Mouse (Mus musculus) embryonic facial prominence, embryonic 15.5 days (tissue): ENCODE data around the gene Lrrc4c. TPM values are rescaled to one million over a fixed set of nuclear protein-coding genes. Genes with fewer than 3 reads are reported as not detected.

Experiments
- ATAC-seq: fragments of 200-750 bp; cut with Nextera tagmentation; 2 replicates; pipeline ENCODE4 v1.8.0; 2017; ENCODE audit warnings: low read depth, moderate TSS enrichment; ENCODE audit not compliant: insufficient number of reproducible peaks, low FRiP score, low TSS enrichment
- H3K27ac ChIP-seq: fragments of 300-500 bp; sonication (generic); replicated peaks from 2 replicates; pipeline ENCODE4 v1.5.1; 2015; ENCODE audit warnings: mild to moderate bottlenecking, inconsistent platforms
- H3K27me3 ChIP-seq: fragments of 300-500 bp; sonication (generic); 2 replicates; pipeline ENCODE4 v1.6.1; 2015; ENCODE audit warnings: inconsistent platforms
- H3K36me3 ChIP-seq: fragments of 300-500 bp; sonication (generic); 2 replicates; pipeline ENCODE4 v1.6.1; 2015; ENCODE audit warnings: mild to moderate bottlenecking, inconsistent platforms
- H3K4me1 ChIP-seq: fragments of 300-500 bp; sonication (generic); 2 replicates; pipeline ENCODE4 v1.6.1; 2015; ENCODE audit warnings: inconsistent platforms
- H3K4me2 ChIP-seq: fragments of 300-500 bp; sonication (generic); replicated peaks from 2 replicates; pipeline ENCODE4 v1.6.1; 2015; ENCODE audit warnings: mild to moderate bottlenecking, inconsistent platforms
- H3K4me3 ChIP-seq: fragments of 300-500 bp; sonication (generic); replicated peaks from 2 replicates; pipeline ENCODE4 v1.5.1; 2015; ENCODE audit warnings: mild to moderate bottlenecking, inconsistent platforms
- H3K9ac ChIP-seq: fragments of 300-500 bp; sonication (generic); 2 replicates; pipeline ENCODE4 v1.6.1; 2015; ENCODE audit warnings: inconsistent platforms
- H3K9me3 ChIP-seq: fragments of 300-500 bp; sonication (generic); replicated peaks from 2 replicates; pipeline ENCODE4 v1.6.1; 2016; ENCODE audit warnings: inconsistent platforms
- WGBS: fragments of 180-500 bp; shearing (Covaris S2); methylation state at CpG from one replicate; pipeline ENCODE4 v1.1.7; 2015; 5-methylcytosine and 5-hydroxymethylcytosine counted together
- polyA plus RNA-seq: library from polyadenylated mRNA; unstranded; fragments of >200 nt; fragmentation: Nextera tagmentation; extraction: Ambion mirVana; gene quantifications from 2 replicates; pipeline ENCODE4 v1.2.1, GENCODE M21; 2015

Gene Lrrc4c
- polyA plus RNA-seq, 1 experiment from 2014 or later: 2.1 TPM

DNA sequence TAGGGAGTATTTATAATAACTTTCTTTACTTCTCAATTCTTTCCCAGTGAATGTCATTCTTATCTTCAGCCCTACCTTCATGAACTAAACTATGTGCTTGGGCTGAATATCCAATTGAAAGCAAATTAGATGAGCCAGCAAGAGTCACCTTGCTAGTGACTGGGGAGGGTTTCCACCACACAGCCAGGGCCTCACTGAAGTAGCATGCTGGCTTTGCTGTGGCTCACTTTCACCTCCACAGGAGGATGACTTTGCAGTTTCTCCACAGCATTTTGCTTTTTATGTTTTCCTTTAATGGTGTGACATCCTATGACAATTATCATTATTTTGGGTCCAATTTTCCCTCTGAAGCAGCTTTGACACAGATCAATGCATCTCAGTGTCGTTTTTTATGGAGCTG lies 1000.0 kb downstream of the Lrrc4c start:
- Histone ChIP-seq H3K36me3 (no peaks in the 10 kb centered on the region), H3K9ac (no peak overlapping the region), H3K9me3 (no peaks in the 10 kb centered on the region), H3K27me3 (no peaks in the 10 kb centered on the region), H3K4me3 (no peak overlapping the region), H3K4me2 (no peak overlapping the region), H3K4me1 (no peaks in the 10 kb centered on the region), H3K27ac (no peak overlapping the region)
- ATAC-seq: no peak
- WGBS: 46% methylated on average over 1 of the region's 1 CpGs

DNA sequence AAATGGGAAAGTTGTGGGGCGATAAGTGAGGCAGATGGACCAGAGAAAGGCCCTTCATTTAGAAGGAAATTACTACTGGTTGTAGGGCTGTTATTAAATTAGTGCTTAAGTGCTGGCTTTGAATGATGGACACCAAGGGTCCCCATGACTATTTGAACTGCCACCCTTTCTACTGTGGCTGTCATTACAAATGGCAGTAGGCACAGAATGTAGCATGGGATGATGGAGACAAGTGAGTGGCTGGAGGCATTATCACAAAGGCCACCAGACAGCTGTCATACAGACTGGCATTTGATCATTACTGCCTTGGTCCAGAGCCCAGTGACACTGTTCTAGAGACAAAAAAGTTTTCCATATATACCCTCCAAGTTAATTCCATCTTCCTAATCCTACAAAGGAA lies 1000.6 kb downstream of the Lrrc4c start:
- 89% methylated on average over 1 of the region's 1 CpGs for WGBS
- Histone ChIP-seq H3K27ac (no peak overlapping the region), H3K9ac (no peak overlapping the region), H3K4me2 (no peak overlapping the region), H3K4me3 (no peak overlapping the region), H3K9me3 (no peaks in the 10 kb centered on the region), H3K4me1 (no peaks in the 10 kb centered on the region), H3K27me3 (no peaks in the 10 kb centered on the region), H3K36me3 (no peaks in the 10 kb centered on the region)
- ATAC-seq: no peak

DNA sequence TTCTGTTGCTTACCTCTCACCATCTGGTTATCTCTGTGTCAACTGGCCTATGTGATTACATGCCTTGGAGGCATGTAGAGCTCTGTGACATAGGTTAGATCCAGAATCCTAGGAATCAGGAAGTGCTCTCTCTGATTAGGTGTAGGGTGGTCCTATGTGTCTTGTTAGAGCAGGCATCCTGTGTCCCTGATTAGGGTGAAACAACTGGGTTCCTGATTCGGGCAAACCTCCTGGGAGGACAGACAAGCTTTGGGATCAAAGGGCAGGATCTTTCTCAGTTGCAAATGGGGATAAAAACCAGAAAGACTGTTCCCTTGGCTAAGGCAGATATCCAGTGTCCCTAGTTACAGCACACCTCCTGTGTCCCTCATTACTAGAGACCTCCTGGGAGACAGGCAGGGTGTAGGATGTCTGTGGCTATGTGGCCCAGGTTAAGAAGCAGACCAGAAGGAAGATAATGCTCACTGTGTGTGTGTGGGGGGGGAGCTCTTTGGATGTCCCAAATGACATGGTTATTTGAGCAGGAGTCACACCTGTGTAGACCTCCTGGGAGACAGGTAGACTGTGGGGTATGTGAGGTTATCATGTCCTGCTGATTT lies 1014.2 kb downstream of the Lrrc4c start:
- H3K9ac ChIP-seq: no peak overlapping the region
- H3K36me3 ChIP-seq: no peaks in the 10 kb centered on the region
- no peaks in the 10 kb centered on the region for H3K27me3 ChIP-seq
- H3K9me3 ChIP-seq: no peaks in the 10 kb centered on the region
- 28% methylated on average over 1 of the region's 1 CpGs for WGBS
- ATAC-seq: peak; percentile 79; the same call in 1 of the 2 replicates
- no peak overlapping the region for H3K4me3 ChIP-seq
- no peaks in the 10 kb centered on the region for H3K4me1 ChIP-seq
- H3K27ac ChIP-seq: no peak overlapping the region
- H3K4me2 ChIP-seq: no peak overlapping the region

DNA sequence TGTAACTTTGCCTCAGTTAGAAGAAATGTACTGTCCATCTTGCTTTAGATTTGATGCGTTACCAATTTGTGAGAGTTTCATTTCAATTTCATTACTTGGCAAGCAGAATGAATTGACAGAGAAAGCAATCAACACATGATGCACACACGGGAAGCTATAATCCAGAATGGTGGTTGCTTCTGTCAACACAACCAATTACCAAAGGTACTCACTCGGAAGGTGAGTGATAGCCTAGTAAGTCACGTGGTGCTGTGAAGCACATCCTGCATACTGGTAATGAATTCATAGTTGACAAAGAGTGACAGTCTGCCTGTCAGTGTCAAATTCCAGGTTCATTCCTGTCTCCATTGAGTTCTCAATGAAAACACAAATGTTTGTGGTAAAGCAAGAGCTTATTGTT lies 1021.7 kb downstream of the Lrrc4c start:
- H3K27me3 ChIP-seq: no peaks in the 10 kb centered on the region
- H3K27ac ChIP-seq: no peak overlapping the region
- H3K4me1 ChIP-seq: no peaks in the 10 kb centered on the region
- no peak overlapping the region for H3K4me2 ChIP-seq
- no peak for ATAC-seq
- H3K36me3 ChIP-seq: no peaks in the 10 kb centered on the region
- H3K9ac ChIP-seq: no peak overlapping the region
- no peaks in the 10 kb centered on the region for H3K9me3 ChIP-seq
- WGBS: 58% methylated on average over 4 of the region's 4 CpGs
- no peak overlapping the region for H3K4me3 ChIP-seq

DNA sequence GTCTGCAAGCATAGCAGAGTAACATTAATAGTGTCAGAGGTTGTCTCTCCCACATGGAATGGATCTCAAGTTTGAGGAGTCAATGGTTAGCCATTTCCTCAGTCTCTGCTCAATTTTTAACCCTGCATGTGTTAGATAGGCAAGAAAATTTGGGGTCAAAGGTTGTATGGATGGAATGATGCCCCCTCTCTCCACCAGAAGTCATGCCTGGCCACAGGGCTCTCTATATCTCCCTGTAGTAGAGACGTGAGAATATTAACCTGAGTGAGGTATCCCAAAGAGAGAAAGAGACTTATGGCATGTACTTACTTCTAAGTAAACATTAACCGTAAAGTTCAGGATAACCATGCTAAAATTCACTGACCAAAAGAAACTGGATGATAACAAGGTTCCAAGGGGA lies 1043.3 kb downstream of the Lrrc4c start:
- no peak overlapping the region for H3K27ac ChIP-seq
- WGBS: 80% methylated on average over 2 of the region's 2 CpGs
- no peak overlapping the region for H3K4me3 ChIP-seq
- no peaks in the 10 kb centered on the region for H3K4me1 ChIP-seq
- no peaks in the 10 kb centered on the region for H3K27me3 ChIP-seq
- H3K4me2 ChIP-seq: no peak overlapping the region
- H3K9me3 ChIP-seq: no peaks in the 10 kb centered on the region
- no peak for ATAC-seq
- H3K36me3 ChIP-seq: no peaks in the 10 kb centered on the region
- no peak overlapping the region for H3K9ac ChIP-seq

DNA sequence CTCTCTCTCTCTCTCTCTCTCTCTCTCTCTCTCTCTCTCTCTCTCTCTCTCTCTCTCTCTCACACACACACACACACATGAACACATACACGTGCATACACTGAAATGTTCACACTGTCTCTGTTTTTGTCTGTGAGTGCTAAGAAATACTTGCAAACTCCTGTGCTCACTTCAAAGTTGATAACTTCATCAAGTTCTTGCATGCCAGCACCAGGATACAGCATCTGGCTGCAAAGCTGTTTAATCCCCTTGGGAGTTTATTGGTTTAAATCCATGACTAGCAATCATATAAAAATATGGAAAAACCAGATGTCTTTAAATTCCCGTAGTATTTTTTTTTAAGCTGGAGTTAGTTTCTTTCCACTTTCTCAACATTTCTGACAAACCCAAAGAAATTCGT lies 1052.0 kb downstream of the Lrrc4c start:
- ATAC-seq: no peak
- H3K36me3 ChIP-seq: no peaks in the 10 kb centered on the region
- no peak overlapping the region for H3K4me3 ChIP-seq
- H3K4me2 ChIP-seq: no peak overlapping the region
- no peaks in the 10 kb centered on the region for H3K4me1 ChIP-seq
- no peak overlapping the region for H3K27ac ChIP-seq
- no peaks in the 10 kb centered on the region for H3K27me3 ChIP-seq
- 29% methylated on average over 3 of the region's 3 CpGs for WGBS
- no peak overlapping the region for H3K9ac ChIP-seq
- no peaks in the 10 kb centered on the region for H3K9me3 ChIP-seq

DNA sequence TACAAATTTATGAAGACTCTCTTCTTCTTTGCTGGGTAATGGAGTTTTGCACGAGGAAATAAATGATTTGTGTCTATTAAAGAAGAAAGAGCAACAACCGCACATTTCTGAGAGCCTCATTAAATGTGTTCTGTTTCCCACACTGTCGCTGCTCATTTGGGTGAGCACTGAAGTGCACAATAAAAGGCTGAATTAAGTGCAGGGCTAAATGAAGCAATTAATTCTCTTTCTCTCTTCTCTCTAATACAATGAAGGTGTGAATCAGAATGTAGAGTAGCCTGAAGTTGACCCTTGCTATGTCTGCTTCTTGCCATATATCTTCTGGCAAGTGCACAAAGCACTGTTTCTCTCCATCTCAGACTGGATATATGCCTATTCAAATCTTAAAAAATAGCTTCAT lies 1073.5 kb downstream of the Lrrc4c start:
- Histone ChIP-seq H3K27ac (no peak overlapping the region), H3K4me1 (no peaks in the 10 kb centered on the region), H3K27me3 (no peaks in the 10 kb centered on the region), H3K4me2 (no peak overlapping the region), H3K9ac (no peak overlapping the region), H3K4me3 (no peak overlapping the region), H3K9me3 (no peaks in the 10 kb centered on the region), H3K36me3 (no peaks in the 10 kb centered on the region)
- no peak for ATAC-seq
- 77% methylated on average over 3 of the region's 3 CpGs for WGBS

DNA sequence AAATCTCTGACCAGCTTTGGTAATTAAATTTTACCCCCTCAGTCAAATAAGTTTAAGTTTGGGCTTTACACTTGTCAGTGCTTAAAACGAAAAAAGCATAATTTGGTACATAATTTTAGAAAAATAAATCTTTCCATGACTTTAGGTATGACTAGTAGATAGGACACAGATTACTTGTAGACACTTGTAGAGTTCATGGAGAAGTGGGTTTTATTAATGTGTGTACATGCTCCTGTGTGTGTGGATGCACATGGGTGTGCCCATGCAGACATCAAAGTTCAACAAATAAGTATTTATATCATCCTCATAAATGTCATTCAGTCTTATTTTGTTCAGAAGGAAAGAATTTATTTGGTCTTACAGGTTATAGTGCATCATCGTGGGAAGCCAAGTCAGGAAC lies 1073.9 kb downstream of the Lrrc4c start:
- no peak overlapping the region for H3K27ac ChIP-seq
- H3K9ac ChIP-seq: no peak overlapping the region
- no peak overlapping the region for H3K4me2 ChIP-seq
- WGBS: 81% methylated on average over 2 of the region's 2 CpGs
- no peaks in the 10 kb centered on the region for H3K4me1 ChIP-seq
- no peaks in the 10 kb centered on the region for H3K27me3 ChIP-seq
- no peaks in the 10 kb centered on the region for H3K9me3 ChIP-seq
- H3K4me3 ChIP-seq: no peak overlapping the region
- ATAC-seq: no peak
- H3K36me3 ChIP-seq: no peaks in the 10 kb centered on the region

DNA sequence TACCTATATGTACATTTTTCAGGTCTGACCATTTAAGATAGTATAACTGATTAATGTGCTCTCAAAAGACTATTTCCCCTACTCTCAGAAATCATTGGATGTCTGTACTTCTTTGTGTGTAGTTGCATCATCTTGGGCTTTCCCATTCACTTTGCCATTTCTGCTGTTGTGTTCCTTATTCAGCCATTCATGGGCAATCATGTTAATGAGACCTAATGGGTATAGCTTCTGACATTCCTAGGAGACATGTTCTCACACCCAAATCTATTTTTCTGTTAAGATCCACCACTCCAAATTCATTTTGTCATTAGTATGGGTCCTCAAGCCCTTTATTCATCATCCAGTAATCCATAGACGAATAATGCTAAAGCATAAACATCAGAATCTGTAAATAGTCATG lies 1095.1 kb downstream of the Lrrc4c start:
- WGBS: 74% methylated on average over 1 of the region's 1 CpGs
- Histone ChIP-seq H3K27ac (no peak overlapping the region), H3K36me3 (no peaks in the 10 kb centered on the region), H3K4me1 (no peaks in the 10 kb centered on the region), H3K9ac (no peak overlapping the region), H3K9me3 (no peaks in the 10 kb centered on the region), H3K27me3 (no peaks in the 10 kb centered on the region), H3K4me3 (no peak overlapping the region), H3K4me2 (no peak overlapping the region)
- no peak for ATAC-seq

DNA sequence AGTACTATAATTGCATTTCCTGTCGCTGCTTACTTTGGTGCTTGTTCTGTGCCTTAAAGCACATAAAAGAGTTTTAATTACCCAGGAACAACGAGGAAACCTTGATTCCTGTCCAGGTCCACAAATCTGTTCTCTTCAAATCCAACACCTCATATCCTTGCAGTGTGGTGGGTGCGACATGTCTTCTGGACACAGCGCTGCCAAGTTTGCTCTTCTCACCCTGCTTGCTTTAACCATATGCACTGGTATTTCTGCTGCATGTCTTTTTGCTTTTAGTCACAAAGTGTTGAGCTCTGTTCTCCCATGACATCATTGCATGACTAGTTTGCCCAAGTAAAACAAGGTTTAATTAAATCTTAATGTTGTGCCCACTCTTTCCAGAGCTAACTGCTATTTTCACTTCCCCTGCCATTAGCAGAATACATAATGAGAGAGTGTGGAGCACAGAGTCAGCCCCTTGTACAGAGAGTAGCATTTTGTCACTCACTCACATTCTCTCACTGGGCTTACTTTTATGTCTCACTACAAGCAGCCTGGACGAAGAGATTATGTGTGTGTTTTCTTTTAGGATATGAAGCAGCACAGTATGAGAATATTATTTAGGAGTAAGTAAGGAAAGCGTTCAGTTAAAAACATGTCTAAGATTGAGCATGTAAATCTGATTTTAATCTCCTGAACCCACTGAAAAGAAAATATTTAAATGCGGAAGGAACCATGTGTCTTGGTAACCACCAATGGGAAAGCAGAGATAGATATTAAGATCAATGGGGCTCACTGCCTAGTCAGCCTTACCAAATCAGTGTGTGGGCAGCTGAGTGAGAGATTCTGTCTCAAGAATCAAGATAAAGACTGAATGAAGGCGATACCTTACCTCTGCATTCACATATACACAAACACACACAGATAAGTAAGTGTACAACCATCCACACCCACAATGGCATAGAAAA lies 1096.7 kb downstream of the Lrrc4c start:
- Histone ChIP-seq H3K4me2 (no peak overlapping the region), H3K4me3 (no peak overlapping the region), H3K27me3 (no peaks in the 10 kb centered on the region), H3K9ac (no peak overlapping the region), H3K9me3 (no peaks in the 10 kb centered on the region), H3K27ac (no peak overlapping the region), H3K36me3 (no peaks in the 10 kb centered on the region), H3K4me1 (no peaks in the 10 kb centered on the region)
- WGBS: 80% methylated on average over 8 of the region's 8 CpGs
- ATAC-seq: no peak

DNA sequence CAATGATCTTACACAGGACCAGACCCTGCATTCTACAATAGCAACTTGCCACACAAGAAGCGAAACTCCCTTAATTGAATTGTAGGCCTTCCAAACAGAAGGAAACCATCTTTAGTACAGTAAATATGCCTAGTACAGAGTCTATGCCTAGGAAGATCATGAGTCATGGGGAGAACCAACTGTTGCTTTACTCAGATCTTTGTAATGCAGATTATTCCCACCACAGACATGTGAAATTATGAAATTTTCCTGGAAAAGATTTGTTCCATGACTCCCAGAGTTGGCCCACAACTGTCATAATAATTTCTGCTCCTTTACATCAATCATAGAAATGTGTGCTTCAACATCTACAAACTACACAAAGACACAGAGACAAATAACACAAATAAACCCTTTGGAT lies 1116.2 kb downstream of the Lrrc4c start:
- H3K27ac ChIP-seq: no peak overlapping the region
- H3K9me3 ChIP-seq: no peaks in the 10 kb centered on the region
- no peaks in the 10 kb centered on the region for H3K27me3 ChIP-seq
- no peaks in the 10 kb centered on the region for H3K4me1 ChIP-seq
- no peak for ATAC-seq
- no peaks in the 10 kb centered on the region for H3K36me3 ChIP-seq
- H3K4me3 ChIP-seq: no peak overlapping the region
- no peak overlapping the region for H3K4me2 ChIP-seq
- no peak overlapping the region for H3K9ac ChIP-seq
- 86% methylated on average over 1 of the region's 1 CpGs for WGBS

- H3K4me2 ChIP-seq: no peak overlapping the region
- no peak overlapping the region for H3K27ac ChIP-seq
- no peak overlapping the region for H3K9ac ChIP-seq
- no peaks in the 10 kb centered on the region for H3K9me3 ChIP-seq
- no peaks in the 10 kb centered on the region for H3K4me1 ChIP-seq
- H3K36me3 ChIP-seq: no peaks in the 10 kb centered on the region
- H3K4me3 ChIP-seq: no peak overlapping the region
- ATAC-seq: no peak
- H3K27me3 ChIP-seq: no peaks in the 10 kb centered on the region
- 93% methylated on average over 2 of the region's 2 CpGs for WGBS
Observed at GRCm38 (mm10) chr2:97435616-97436015, 1117.6 kb downstream of the Lrrc4c start.
